Mouse (Mus musculus) 416B (cell line): Measurements from ENCODE around the gene A630095N17Rik.

ENCODE experiments used
- DNase-seq: peaks from one replicate; pipeline ENCODE4 v3.0.0; 2011; ENCODE audit warnings: low read depth

Gene A630095N17Rik

DNA sequence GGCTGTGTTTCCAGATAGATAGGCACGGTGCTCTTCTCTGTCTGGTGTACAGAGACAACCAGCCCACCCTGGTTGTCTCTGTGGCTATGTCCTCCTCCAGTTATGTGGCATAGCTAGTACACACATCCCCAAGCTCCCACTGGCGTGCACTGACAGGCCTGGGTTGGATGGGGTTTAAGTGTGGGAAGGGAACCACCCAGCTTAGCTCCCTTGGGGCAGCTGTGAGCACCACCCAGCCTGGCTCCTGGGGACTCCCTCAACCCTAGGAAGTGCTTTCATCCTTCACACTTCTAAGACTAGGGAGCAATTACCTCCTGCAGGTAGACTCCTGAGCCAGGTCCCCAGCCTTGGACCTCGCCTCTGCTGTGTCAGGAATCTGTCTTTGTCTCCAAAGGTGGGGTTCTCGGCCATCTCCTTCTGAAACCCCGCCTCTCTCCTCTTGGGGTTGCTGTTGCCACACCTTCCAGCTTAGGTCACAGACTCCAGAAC lies at the start of gene A630095N17Rik:
Gene A630095N17Rik (minus strand): TSS at position 439 of the 489 bp plus-strand sequence.
- DNase-seq = no peak

DNA sequence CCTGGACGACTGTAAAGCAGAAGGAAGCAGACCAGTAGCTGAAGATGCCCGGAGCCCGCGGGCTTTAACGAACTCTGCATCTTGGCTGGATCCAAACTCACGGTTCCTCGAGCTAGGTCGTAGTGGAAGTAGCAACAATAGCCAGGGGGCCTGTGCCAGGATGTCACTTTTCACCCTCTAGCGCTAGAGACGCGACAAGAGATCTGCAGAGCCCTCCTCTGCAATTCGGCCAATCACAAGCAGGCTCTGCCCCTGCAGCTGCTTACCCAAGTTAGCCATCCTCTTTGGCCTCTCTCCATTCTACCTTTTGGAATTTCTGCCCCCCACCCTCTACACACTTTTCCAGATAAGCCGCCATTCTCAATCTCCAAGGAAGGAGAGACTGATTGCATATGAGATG lies 46.3 kb upstream of the A630095N17Rik start, which contains the start of gene Resp18:
Gene Resp18 (minus strand): TSS at position 188 of the 400 bp plus-strand sequence.
- no peak for DNase-seq

DNA sequence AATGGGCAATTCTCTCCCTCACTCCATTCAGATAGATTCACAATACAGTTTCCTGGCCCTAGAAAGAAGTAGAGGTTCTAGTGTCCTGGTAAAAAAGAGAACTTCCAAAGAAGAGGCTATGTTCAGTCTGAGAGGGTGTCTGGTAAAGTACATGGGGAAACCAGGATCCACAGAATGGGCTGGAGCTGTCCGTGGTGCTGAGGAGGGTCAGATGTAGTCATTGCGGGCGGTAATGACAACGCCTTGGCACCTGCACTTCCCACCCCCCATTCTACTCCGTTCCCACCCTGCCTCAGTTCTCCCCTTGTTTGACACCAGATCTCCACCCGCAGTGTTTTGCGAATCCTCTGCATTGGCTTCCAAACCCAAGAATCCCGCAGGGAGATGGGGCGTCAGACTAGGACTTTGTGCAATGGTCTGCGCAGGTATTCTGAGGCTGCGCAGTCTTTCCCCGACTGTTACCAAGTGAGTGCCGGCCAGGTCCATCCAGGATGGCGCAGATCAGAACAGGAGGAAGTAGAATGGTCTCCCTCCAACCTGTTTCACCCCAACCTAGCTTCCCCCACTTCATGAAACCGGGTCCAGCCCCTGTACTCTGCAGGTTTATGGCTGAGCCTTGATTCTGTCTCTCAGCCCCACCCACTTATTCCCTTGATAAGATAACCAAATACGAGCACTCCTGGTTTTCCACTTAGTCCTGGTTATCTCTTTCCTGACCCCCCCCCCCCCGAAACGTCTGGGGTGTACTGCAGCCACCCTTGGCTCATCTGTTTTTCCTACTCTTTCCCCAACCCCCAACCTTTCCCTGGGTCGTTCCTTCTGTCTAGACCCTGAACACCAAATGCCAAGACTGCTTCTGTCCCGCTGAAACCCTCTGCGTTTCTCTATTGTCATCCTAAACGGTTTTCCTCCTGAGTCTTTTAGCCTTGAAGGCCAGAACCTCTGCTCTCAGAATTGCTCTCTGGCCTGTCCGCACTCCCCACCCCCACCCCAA lies 45.6 kb upstream of the A630095N17Rik start:
- peak; percentile 32 for DNase-seq

DNA sequence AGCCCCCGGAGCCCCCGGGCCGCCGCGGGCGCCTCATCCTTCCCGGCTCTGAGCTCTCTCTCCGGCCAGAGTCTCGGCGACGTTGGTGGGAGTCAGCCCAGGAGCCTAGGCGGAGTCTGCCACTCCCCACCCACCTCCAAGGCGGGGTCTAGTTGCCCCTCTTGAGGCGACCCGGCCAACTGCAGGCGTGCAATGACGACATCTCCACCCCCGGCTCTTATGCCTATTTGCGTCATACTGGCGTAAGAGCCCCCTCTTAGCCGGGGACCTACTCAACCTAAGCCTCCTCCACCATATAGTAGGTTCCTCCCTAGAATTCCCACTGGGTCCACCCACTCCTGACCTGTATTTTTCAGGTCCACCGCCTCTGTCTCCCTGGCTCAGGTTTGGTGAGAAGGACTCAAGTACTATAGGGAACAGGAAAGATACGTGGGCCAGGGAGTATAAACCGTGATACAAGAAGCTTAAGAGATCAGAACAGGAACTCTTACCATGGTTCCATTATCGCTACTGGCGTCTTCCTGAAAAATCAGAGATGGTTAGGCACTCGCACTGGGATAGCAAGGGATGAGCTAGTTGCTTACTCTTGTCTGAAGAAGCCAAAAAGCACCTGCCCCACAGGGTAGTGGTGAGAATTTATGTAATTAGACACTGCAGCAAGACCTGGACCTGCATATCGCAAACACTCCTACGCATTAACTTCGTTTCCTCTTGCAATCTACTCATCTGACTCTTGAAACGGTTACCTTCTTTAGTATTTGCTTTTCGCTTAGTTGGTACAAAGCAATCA lies 32.4 kb upstream of the A630095N17Rik start, which contains the start of gene Ptprn:
Gene Ptprn (minus strand): TSS at position 412 of the 790 bp plus-strand sequence.
- no peak for DNase-seq

DNA sequence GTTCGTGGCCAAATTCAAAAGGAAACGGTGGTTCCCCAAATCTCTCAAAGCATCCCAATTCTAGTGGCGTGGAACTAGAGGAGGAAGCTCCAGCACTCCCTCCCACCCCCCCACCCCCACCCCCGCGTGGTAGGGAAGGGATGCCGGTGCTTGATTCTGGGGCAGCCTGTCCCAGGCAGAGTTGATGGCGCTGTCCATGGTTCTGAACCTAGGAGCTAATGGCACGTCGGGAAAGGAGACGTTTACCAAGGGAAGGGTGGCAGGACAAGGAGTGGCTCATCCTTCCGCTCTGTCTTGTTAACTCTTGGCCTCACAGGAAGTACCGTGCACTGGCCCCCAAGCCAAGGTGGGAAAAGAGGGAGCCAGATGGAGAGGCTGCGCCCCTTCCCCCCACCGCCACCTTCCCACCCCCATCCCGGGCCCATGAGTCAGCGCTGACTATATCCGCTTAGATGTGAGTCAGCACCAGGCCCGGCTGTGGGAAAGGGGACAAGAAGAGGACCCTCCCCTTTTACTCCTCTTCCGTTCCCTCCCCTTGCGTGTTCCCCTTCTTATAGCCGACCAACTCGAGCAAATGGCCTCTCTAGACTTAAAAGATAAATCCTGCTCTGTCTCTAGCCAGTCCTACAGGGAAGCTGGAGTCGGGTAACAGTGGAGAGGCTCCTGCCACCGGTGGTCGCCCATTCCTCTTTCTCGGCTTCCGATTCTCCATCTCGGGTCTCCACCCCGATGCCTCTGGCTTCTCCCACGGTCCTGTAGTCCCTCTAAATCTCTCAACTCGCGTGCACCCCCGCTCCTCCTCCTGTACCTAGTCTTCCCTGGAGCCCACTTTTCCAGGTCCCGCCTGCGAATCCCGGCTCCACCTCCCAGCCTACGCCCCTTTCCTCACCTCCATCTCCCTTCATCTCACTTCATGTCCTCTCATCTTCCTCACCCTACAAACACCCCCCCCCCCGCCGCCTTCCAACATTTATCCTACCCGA lies 31.4 kb upstream of the A630095N17Rik start:
- peak; percentile 59 for DNase-seq

DNA sequence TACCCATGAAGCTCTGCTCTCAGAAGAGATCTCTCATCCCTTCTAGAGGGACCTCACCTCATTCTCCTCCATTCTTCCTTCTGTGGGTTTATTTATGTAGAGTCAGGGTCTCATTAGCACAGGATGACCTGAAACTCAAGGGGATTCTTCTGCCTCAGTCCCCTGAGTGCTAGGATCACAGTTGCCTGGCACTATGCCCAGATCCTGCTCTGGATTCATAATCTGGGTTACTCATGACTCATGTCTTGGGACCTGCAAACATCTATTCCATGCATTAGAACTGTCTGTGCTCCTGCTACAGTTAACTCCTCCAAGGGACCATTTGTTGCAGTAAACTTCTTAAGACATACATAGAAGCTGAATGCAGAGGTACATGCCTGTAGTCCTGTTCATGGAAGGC lies 29.4 kb upstream of the A630095N17Rik start:
- no peak for DNase-seq

DNA sequence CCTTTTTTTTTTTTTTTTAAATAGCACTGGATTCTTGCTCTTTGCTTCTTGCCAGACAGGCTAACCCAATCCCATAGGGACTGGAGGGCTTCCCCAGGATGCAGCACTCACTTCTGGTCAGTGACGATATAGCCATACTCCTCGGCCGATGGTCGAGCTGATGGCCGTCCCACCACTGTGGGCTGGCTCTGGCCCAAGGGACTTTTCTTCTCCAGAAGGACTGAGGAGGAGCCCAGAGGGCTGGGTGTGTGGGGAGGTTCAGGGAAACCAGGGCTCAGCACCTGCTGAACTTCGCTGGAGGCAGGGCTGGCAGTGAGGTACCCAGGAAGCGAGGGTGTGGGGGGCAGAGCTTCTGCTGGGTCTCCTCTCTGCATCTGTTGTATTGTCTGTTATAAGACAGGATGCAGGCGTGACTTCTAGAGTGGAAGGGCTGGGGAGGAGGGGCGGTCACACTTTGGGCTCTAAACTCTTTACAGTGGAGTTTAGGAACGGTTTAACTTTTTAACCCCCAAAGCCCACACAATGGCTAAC lies 23.7 kb upstream of the A630095N17Rik start:
- DNase-seq = no peak

DNA sequence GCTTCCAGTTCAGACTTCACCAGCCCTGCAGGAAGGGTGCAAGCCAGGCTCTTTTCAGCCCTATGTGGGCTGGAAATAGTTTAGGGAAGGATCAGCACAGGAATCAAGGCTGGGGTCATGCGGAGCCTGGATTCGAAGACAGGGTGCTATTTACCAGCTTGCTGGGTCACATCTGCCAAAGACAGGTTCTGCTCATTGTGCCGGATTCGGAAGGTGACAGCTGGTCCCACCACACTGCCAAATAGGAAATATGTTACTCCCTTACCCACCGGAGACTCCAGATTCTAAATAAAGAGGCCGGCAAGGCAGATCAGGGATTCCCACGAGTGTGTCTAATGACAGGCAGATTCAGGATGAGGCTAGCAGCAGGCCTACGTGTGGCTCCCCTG lies 22.7 kb upstream of the A630095N17Rik start:
- DNase-seq = no peak

DNA sequence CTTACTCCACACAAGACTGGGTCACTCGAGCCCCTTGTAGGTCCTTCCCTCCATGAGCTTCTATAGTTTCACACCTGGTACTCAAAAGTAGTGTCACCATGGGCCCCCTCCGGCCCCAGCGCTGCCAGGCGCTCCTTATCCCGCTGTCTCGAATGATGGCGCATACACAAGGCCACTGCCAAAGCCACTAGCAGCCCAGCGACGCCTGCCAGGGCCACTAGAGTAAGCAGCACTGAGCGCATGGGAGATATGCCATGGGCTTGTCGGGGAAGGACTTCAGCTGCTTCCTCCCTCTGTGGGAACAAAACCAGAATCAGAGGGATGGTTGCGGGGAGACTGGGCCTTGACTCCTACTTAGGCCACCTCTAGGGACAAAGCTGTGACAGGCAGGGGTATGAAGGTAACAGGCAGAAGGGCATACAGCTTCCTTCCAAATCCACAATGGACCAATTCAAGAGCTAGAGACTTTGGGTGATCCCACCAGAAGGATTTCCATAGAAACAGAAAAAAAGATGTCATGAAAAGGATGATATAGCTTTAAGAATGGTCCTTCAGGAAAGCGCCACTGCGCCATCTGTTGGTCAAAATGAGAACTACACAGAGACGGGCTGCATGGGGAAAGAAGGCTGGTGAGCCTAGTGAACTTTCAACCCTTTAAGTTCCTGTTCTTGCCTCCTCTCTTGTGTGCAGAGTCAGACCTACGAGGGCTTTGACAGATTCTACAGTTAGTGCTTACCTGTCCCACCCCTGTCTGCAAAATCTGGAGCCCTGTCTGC lies 22.1 kb upstream of the A630095N17Rik start:
- peak; percentile 81 for DNase-seq

DNA sequence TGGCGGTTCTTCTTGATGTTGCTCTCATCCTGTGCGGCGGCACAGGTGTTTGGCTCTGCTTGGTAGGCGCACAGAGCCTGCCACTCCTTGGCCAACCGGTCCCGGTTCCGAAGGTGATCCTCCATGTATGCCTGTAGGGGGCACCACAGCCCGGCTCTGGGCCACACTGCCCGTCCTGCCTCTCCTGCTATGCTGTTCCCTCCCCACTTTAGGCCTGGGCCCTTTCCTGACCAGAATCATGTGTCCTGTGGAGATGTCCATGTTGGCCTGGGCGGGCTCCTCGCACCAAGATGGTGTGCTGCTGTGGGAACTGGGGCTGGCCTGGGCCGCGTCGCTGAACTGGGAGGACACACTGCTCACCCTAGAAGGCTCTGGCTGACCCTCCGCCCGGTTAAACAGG lies 21.1 kb upstream of the A630095N17Rik start:
- no peak for DNase-seq

DNA sequence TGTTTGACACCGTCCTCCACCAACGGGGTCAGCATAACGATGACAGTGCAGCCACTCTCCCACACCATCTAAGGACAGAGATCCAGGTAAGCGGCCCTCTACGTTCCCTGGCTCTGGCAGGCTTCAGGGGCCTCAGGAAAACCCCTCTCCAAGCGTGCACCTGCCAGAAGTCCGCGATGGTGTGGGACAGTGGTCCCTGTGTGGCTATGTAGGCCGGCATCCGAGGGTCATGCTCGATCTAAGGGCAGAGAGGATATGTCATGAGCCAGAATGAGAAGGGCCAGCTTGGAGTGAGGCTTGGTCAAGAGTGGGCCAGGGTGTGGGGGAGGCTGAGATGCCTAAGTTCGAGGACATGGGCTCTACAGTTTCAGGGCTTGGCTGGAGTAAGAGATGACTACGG lies 20.4 kb upstream of the A630095N17Rik start:
- no peak for DNase-seq

DNA sequence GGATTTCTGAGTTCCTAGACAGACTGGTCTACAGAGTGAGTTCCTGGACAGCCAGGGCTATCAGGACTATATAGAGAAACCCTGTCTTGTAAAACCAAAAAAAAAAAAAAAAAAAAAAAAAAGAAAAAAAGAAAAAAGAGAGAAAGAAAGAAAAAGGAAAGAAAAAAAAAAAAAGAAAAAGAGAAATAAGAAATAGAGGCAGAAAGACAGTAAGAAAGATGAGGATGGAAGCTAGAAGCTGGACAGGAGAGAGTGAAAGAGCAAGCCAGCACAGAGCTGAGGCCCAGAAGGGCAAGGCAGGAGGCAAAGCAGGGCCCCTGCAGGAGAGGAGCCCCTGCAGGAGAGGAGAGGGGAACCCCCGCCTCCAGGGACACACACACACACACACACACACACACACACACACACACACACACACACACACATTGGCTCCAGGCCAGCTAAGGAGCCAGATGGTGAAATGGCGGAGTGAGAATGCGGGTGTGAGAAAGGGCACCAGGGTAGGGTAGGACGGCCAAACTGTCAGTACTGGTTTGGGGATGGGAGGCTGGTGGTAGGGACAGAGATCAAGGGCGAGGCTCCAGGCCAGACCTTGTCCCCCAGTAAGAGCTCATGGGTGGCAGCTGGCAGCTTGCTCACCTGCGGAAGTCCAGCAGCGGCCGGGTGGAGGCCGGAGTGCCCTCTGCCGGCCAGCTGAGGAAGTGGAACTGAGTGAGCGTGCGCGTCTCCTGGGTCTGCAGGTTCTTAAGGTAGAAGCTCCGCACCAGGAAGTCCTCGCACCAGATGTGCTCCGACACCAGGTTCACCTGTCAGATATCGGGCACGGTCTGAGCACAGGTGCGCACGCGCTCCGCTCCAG lies 19.4 kb upstream of the A630095N17Rik start:
- peak; percentile 89 for DNase-seq

DNA sequence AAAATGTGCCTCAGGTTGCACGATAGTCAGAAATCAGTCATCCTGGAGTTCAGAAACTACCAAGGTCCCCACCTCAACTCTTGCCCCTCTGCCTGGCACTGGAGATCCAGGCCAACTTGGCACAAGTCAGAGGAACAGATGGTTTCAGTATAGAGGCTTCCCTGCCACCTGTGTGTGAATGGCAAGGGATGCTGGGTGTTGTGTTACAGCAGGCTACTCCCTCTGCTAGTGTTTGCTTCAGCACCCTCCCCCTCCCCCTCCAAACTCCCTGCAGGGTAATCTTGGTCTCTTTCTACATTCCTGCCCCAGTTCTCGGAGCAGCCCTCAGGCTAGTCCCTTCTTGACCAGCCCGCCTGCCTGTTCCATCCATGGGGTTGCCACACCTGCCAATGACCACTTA lies 18.6 kb upstream of the A630095N17Rik start:
- no peak for DNase-seq

DNA sequence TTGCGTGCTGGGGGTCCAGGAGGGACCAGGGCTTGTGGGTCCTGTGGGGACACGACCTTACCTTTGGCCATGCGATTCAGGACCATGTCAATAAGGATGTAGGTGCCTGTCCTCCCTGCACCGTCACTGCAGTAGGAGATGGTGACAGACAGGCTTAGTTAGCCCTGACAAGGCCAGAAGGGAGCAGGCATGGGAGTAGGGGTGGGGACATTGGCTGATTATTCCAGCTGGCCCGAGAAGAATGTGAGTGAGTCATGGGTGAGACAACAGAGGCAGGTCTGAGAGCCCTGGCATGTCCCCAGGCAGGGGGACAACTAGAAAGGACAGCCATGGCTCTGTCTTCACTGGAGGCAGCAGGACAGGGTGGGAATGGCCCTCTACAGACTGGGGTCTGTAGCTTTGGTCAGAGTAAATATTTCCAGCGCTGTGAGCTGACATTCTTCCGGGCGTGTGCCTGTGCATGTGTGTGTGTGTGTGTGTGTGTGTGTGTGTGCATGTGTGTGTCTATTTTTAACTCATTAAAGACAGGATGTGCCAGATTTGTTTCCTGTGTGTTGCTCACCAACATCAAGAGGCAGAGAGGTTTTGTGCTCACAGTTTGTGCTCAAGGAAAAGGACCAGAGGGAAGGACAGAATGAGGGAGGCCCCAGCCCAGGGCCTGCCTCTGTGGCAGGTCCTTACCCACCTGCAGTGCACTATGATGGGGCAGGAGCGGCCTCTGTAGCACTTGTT lies 16.3 kb upstream of the A630095N17Rik start:
- peak; percentile 43 for DNase-seq

DNA sequence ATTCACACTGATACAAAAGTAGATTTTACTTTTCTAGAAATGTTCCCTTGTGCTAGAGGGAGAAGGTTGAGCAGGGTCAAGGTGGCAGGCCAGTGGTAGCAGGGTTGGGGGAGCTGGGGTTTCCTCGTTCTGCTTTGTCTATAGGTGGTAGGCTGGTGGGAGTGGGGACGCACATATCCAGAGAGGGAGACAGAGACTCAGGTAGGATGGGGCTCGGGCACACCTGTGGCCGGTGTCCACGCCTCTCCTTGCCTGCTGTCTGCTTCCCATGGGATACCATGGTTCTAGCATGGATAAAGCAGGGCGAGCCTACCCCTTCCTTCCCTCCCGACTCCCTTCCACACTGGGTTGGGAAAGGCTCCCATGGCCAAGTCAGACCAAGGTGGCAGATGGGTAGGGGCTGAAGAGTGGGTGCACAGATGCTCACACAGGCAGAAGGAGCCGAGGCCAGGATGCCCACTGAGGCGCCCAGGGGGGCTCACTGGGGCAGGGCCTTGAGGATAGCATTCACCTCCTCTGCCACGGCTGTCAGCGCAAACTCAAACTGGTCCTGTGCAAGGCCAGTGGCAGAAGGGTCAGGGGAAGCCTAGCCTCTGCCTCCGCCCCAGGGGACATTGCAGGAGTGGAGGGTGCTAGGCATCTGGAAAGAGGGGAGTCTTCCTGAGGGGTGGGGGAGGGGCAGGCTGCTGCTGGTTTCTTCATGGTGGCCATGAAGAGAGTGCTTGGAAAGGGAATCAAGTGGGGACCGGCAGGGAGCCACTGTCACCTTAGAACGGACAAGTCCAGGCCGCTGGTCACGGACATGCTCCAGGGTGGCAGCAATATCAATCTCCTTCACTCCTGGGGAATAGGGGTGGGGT lies 15.4 kb upstream of the A630095N17Rik start:
- DNase-seq = no peak

DNA sequence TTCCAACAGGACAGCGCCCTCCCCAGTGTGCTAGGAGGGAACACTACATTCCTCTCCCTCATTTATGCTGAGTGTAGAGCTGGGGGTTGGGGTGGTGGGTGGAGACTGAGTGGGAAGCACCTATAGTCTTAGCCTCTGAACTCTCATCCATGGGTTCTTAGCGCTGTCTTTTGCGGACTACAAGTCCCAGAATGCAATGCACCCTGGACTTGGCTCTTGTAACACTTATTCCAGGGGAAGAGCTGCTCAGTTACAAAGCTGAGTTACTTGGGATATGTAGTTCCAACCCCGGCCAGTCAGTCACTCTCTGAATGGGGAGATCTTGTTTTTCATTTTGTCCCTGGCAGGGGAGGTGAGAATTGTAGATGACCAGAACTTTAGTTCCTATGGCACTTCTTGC lies 12.9 kb upstream of the A630095N17Rik start:
- peak; percentile 68 for DNase-seq

DNA sequence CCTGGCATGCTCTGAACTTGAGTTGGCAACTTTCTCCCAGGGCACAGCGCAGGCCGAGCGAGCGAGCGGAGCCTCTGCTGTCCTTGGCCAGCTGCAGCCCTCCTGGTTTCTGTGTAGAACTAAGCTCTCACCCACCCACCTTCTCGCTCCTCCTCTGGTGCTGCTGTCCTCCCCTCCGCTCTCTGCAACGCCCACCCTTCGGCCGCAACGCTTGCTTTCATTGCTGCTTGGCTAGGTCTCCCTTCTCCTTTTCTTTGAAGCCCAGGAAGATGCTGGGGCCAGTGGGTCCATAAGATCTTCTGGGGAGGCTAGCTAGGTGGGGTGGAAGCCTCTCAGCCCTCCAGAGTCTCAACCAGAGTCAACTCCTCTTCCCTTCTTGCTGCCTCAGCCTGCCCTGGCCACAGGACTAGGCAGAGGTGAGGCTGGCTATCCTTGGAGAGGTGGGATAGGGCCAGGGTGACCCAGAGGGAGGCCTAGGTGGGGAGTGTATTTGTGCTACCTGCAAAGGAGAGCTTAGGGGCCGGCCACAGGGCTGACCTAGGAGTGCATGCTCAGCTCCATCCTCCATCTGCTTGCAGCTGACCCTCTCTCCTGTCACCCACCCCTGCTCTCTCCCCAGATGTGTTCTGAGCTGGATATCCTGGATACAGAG lies 12.4 kb upstream of the A630095N17Rik start:
- DNase-seq = no peak
